Mouse (Mus musculus) stomach, embryonic 14.5 days (tissue): ENCODE measurements around the gene Adamtsl4. TPM values are rescaled to one million over a fixed set of nuclear protein-coding genes. Genes with fewer than 3 reads are reported as not detected.

Source experiments
- ATAC-seq: fragments of 200-750 bp; cut with Nextera tagmentation; 2 replicates; pipeline ENCODE4 v1.8.0; 2017; ENCODE audit warnings: low read depth, moderate TSS enrichment; ENCODE audit not compliant: insufficient number of reproducible peaks, insufficient read depth, low FRiP score
- H3K27ac ChIP-seq: fragments of 300-500 bp; sonication (generic); 2 replicates; pipeline ENCODE4 v1.5.1; 2014; ENCODE audit warnings: mild to moderate bottlenecking, low read length, moderate library complexity, mixed read lengths
- H3K27me3 ChIP-seq: fragments of 300-500 bp; sonication (generic); 2 replicates; pipeline ENCODE4 v1.6.1; 2014; ENCODE audit warnings: low read length, control low read depth, mixed read lengths; ENCODE audit not compliant: control insufficient read depth, insufficient read depth
- H3K36me3 ChIP-seq: fragments of 300-500 bp; sonication (generic); 2 replicates; pipeline ENCODE4 v1.6.1; 2014; ENCODE audit warnings: mild to moderate bottlenecking, control low read depth, low read length, moderate library complexity, mixed read lengths; ENCODE audit not compliant: control insufficient read depth, insufficient read depth
- H3K4me1 ChIP-seq: fragments of 300-500 bp; sonication (generic); 2 replicates; pipeline ENCODE4 v1.6.1; 2014; ENCODE audit warnings: low read length, control low read depth, mixed read lengths; ENCODE audit not compliant: control insufficient read depth, insufficient read depth
- H3K4me2 ChIP-seq: fragments of 300-500 bp; sonication (generic); replicated peaks from 2 replicates; pipeline ENCODE4 v1.6.1; 2014; ENCODE audit warnings: low read depth, low read length, control low read depth
- H3K4me3 ChIP-seq: fragments of 300-500 bp; sonication (generic); 2 replicates; pipeline ENCODE4 v1.5.1; 2014; ENCODE audit warnings: low read depth, low read length, control low read depth
- H3K9ac ChIP-seq: fragments of 300-500 bp; sonication (generic); replicated peaks from 2 replicates; pipeline ENCODE4 v1.6.1; 2014; ENCODE audit warnings: low read depth, mild to moderate bottlenecking, control low read depth, low read length, moderate library complexity, mixed read lengths
- H3K9me3 ChIP-seq: fragments of 300-500 bp; sonication (generic); 2 replicates; pipeline ENCODE4 v1.6.1; 2016; ENCODE audit warnings: low read depth, low read length, control low read depth; ENCODE audit not compliant: control insufficient read depth
- WGBS: fragments of 180-500 bp; shearing (Covaris S2); extraction: QIAGEN DNeasy Blood & Tissue Kit; methylation state at CpG from one replicate; pipeline ENCODE4 v1.1.7; 2014; 5-methylcytosine and 5-hydroxymethylcytosine counted together
- polyA plus RNA-seq: library from polyadenylated mRNA; unstranded; fragments of >200 nt; fragmentation: Nextera tagmentation; extraction: Ambion mirVana; gene quantifications from 2 replicates; pipeline ENCODE4 v1.2.1, GENCODE M21; 2014

Gene Adamtsl4
- polyA plus RNA-seq, 1 experiment from 2014 or later: 5.3 TPM

GRCm38 (mm10) chr3:95652204-95652811 lies 35.4 kb downstream of the Adamtsl4 start:
- H3K36me3 ChIP-seq: no peaks in the 10 kb centered on the region
- H3K27me3 ChIP-seq: no peaks in the 10 kb centered on the region
- no peak for ATAC-seq
- H3K4me1 ChIP-seq: peaks cover 10% of the 10 kb centered on the region; the same call in 1 of the 2 replicates
- no peak overlapping the region for H3K9ac ChIP-seq
- no peak overlapping the region for H3K4me2 ChIP-seq
- H3K9me3 ChIP-seq: no peaks in the 10 kb centered on the region
- H3K27ac ChIP-seq: no peak overlapping the region
- 57% methylated on average over 7 of the region's 7 CpGs for WGBS
- H3K4me3 ChIP-seq: no peak overlapping the region

GRCm38 (mm10) chr3:95651391-95652203 lies 36.1 kb downstream of the Adamtsl4 start:
- Histone ChIP-seq H3K4me2 (no peak overlapping the region), H3K36me3 (no peaks in the 10 kb centered on the region), H3K27ac (no peak overlapping the region), H3K9ac (no peak overlapping the region), H3K27me3 (no peaks in the 10 kb centered on the region), H3K4me3 (no peak overlapping the region), H3K4me1 (peaks cover 10% of the 10 kb centered on the region; the same call in 1 of the 2 replicates), H3K9me3 (no peaks in the 10 kb centered on the region)
- no peak for ATAC-seq
- WGBS: 83% methylated on average over 16 of the region's 16 CpGs

- H3K9ac ChIP-seq: no peak overlapping the region
- H3K27me3 ChIP-seq: no peaks in the 10 kb centered on the region
- H3K27ac ChIP-seq: no peak overlapping the region; the same call in 1 of the 2 replicates
- no peaks in the 10 kb centered on the region for H3K9me3 ChIP-seq
- ATAC-seq: no peak
- 82% methylated on average over 3 of the region's 3 CpGs for WGBS
- peaks cover 10% of the 10 kb centered on the region; the same call in 1 of the 2 replicates for H3K4me1 ChIP-seq
- no peak overlapping the region for H3K4me2 ChIP-seq
- H3K36me3 ChIP-seq: no peaks in the 10 kb centered on the region
- H3K4me3 ChIP-seq: no peak overlapping the region
Observed at GRCm38 (mm10) chr3:95651033-95651373, 36.7 kb downstream of the Adamtsl4 start.

- Histone ChIP-seq H3K27me3 (no peaks in the 10 kb centered on the region), H3K9ac (no peak overlapping the region), H3K4me1 (peaks cover 10% of the 10 kb centered on the region; the same call in 1 of the 2 replicates), H3K27ac (peak overlapping the region; percentile 12; the same call in 1 of the 2 replicates), H3K36me3 (no peaks in the 10 kb centered on the region), H3K4me3 (no peak overlapping the region), H3K4me2 (no peak overlapping the region), H3K9me3 (no peaks in the 10 kb centered on the region)
- ATAC-seq: no peak
- 57% methylated on average over 6 of the region's 6 CpGs for WGBS
Observed at GRCm38 (mm10) chr3:95650276-95651032, 37.3 kb downstream of the Adamtsl4 start.

GRCm38 (mm10) chr3:95648016-95648415 lies 39.7 kb downstream of the Adamtsl4 start:
- no peak overlapping the region for H3K4me3 ChIP-seq
- H3K27ac ChIP-seq: no peak overlapping the region
- no peaks in the 10 kb centered on the region for H3K4me1 ChIP-seq
- no peak overlapping the region for H3K9ac ChIP-seq
- no peaks in the 10 kb centered on the region for H3K36me3 ChIP-seq
- no peak for ATAC-seq
- 96% methylated on average over 5 of the region's 5 CpGs for WGBS
- no peak overlapping the region for H3K4me2 ChIP-seq
- no peaks in the 10 kb centered on the region for H3K27me3 ChIP-seq
- no peaks in the 10 kb centered on the region for H3K9me3 ChIP-seq

- no peaks in the 10 kb centered on the region for H3K9me3 ChIP-seq
Observed at GRCm38 (mm10) chr3:95645313-95646235, 42.1 kb downstream of the Adamtsl4 start.

GRCm38 (mm10) chr3:95643097-95643496 lies 44.6 kb downstream of the Adamtsl4 start:
- Histone ChIP-seq H3K4me3 (no peak overlapping the region), H3K36me3 (no peaks in the 10 kb centered on the region; the same call in 1 of the 2 replicates), H3K27ac (no peak overlapping the region), H3K27me3 (no peaks in the 10 kb centered on the region), H3K4me1 (no peaks in the 10 kb centered on the region), H3K9me3 (no peaks in the 10 kb centered on the region), H3K4me2 (no peak overlapping the region), H3K9ac (no peak overlapping the region)
- ATAC-seq: no peak
- 75% methylated on average over 7 of the region's 7 CpGs for WGBS

More at GRCm38 (mm10) chr3:95645313-95646235, 42.1 kb downstream of the Adamtsl4 start:
- WGBS: 58% methylated on average over 10 of the region's 10 CpGs
- no peak for ATAC-seq
- Histone ChIP-seq H3K36me3 (no peaks in the 10 kb centered on the region), H3K9ac (no peak overlapping the region), H3K4me1 (no peaks in the 10 kb centered on the region), H3K4me2 (no peak overlapping the region), H3K4me3 (no peak overlapping the region), H3K27me3 (no peaks in the 10 kb centered on the region), H3K27ac (no peak overlapping the region)
